Mouse (Mus musculus): Measurements from ENCODE around the gene Bahd1. TPM values are rescaled to one million over a fixed set of nuclear protein-coding genes. Genes with fewer than 3 reads are reported as not detected.

Gene Bahd1
- total and polyA plus RNA-seq, 3 experiments: 14.1 to 37.8 (median 32.1) TPM

DNA sequence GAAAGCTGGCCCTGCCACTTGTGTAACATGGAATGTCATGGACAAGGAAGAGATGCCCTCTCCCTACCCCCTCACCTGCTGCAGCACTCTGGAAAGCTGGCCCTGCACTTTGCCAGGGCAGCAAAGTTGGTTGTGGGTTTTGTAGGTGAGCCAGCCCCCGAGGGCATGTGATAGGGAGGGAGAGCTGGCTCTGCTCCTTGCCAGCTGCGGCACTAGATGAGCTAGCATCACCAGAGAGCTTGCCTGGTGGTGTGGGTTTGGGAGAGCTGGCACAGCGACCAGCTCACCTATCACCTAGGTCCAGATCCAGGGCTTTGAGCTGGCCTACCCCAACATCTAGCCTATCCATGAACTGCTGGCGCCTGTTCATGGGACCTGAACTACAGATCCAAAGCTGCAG lies 48.6 kb downstream of the Bahd1 start:
- Histone ChIP-seq H3K4me2 (ENCODE audit: insufficient read depth, low read depth, poor library complexity, severe bottlenecking) (no peak overlapping the region), H3K4me3 (replicated peaks in 1 of 3; ENCODE audit: low read depth in 2 of 3, low read length in 2 of 3, poor library complexity in 1 of 3) (no peak overlapping the region), H3K27ac (ENCODE audit: insufficient read depth, low read depth) (no peak overlapping the region), H3K9ac (ENCODE audit: insufficient read depth, low read depth) (no peak overlapping the region), H3K9me3 (replicated peaks; ENCODE audit: low read length) (peaks cover 5% of the 10 kb centered on the region), H3K4me1 (ENCODE audit: control insufficient read depth in 1 of 2, insufficient read depth in 2 of 2) (no peaks in the 10 kb centered on the region), H3K36me3 (replicated peaks in 1 of 2; ENCODE audit: control insufficient read depth in 1 of 2, insufficient read depth in 1 of 2, low read length in 1 of 2) (no peaks in the 10 kb centered on the region), H3K27me3 (replicated peaks) (no peaks in the 10 kb centered on the region), H3K79me2 (replicated peaks; ENCODE audit: control insufficient read depth, extremely low read depth, insufficient read depth, poor library complexity, severe bottlenecking) (no peaks in the 10 kb centered on the region)
- TF ChIP-seq SIN3A (IDR thresholded peaks at IDR 0.05; ENCODE audit: low read length) (no peak), MAZ (IDR thresholded peaks at IDR 0.05; ENCODE audit: low read depth, low read length) (no peak), BHLHE40 (IDR thresholded peaks at IDR 0.05; ENCODE audit: low read depth, low read length) (no peak), ZNF384 (IDR thresholded peaks at IDR 0.05; ENCODE audit: low read depth, low read length) (no peak), USF2 (conservative IDR thresholded peaks at IDR 0.05; ENCODE audit: low read depth, low read length) (no peak), MEF2A (IDR thresholded peaks at IDR 0.05; ENCODE audit: borderline replicate concordance, low read depth, low read length) (no peak)
- dilution Hi-C loops (cut with MboI; ENCODE audit: extremely low pct_ligation_motif_present, extremely low pct_unique_long_range_greater_than_20kb, low sequenced_read_pairs): no loop called here
- no peak for DNase-seq (ENCODE audit: extremely low read depth)
- in situ Hi-C loops (cut with MboI; ENCODE audit: low pct_ligation_motif_present, low pct_unique_long_range_greater_than_20kb, low sequenced_read_pairs): no loop called here

DNA sequence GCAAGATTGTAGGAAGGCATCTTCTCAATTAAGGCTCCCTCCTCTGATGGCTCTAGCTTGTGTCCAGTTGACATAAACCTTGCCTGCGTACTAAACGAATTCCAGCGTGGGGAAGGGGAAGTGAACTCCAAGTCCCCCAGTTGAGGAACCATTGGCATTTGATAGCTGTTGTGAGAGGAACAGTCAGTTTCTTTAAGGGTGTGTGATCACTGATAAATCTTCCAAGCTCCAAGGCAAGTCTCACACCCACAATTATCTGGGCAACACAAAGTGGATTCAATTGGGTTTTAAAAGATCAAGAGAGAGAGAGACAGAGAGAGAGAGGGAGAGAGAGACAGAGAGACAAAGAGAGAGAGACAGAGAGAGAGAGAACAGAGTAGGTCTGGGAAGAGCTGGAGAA lies 49.5 kb downstream of the Bahd1 start:
- no peak for DNase-seq (ENCODE audit: extremely low read depth)
- H3K4me2 ChIP-seq (ENCODE audit: insufficient read depth, low read depth, poor library complexity, severe bottlenecking): no peak overlapping the region

DNA sequence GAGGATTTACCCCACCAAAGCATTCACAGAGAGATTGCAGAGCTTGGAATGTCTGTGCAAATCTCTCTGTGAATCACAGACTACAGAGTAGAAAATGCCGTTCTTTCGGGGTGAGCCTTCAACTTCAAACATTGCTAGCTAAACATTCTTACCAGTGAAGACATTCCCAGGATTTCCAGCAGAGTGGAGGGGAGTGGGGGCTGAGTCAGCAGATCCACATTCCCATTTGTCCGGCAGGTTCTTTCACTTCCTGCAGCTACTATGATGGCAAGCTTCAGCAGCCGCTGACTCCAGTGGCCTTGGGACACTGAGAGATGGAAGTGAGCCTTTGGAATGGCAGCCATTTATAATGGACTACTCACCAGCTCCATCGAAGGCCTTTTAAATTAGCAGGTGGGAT lies 56.3 kb downstream of the Bahd1 start:
- H3K27me3 ChIP-seq (replicated peaks): no peaks in the 10 kb centered on the region
- H3K4me2 ChIP-seq (ENCODE audit: insufficient read depth, low read depth, poor library complexity, severe bottlenecking): no peak overlapping the region
- H3K27ac ChIP-seq (ENCODE audit: insufficient read depth, low read depth): no peak overlapping the region
- peaks cover 22 to 40% of the 10 kb centered on the region in 2 experiments for H3K4me1 ChIP-seq (ENCODE audit: control insufficient read depth in 1 of 2, insufficient read depth in 2 of 2)
- no peaks in the 10 kb centered on the region for H3K79me2 ChIP-seq (replicated peaks; ENCODE audit: control insufficient read depth, extremely low read depth, insufficient read depth, poor library complexity, severe bottlenecking)
- H3K4me3 ChIP-seq (replicated peaks in 1 of 3; ENCODE audit: low read depth in 2 of 3, low read length in 2 of 3, poor library complexity in 1 of 3): no peak overlapping the region
- TF ChIP-seq MYC (IDR thresholded peaks at IDR 0.05; ENCODE audit: low read depth, low read length): no peak
- no peak for TF ChIP-seq TCF12 (IDR thresholded peaks at IDR 0.05; ENCODE audit: low read depth, low read length)
- no peak for TF ChIP-seq JUND (conservative IDR thresholded peaks at IDR 0.05; ENCODE audit: low read depth, low read length)
- TF ChIP-seq USF2 (conservative IDR thresholded peaks at IDR 0.05; ENCODE audit: low read depth, low read length): no peak
- TF ChIP-seq JUN (IDR thresholded peaks at IDR 0.05; ENCODE audit: insufficient read depth, low read depth, low read length): no peak
- no peak for TF ChIP-seq NELFE (IDR thresholded peaks at IDR 0.05; ENCODE audit: low read depth, low read length)
- TF ChIP-seq ZNF384 (IDR thresholded peaks at IDR 0.05; ENCODE audit: low read depth, low read length): no peak
- no peak for TF ChIP-seq SMC3 (IDR thresholded peaks at IDR 0.05; ENCODE audit: low read depth, low read length)
- TF ChIP-seq BHLHE40 (IDR thresholded peaks at IDR 0.05; ENCODE audit: low read depth, low read length): no peak
- no peak for TF ChIP-seq GABPA (IDR thresholded peaks at IDR 0.05; ENCODE audit: insufficient replicate concordance, low read depth, low read length)
- no peak for TF ChIP-seq RCOR1 (conservative IDR thresholded peaks at IDR 0.05; ENCODE audit: low read depth, low read length)
- H3K9me3 ChIP-seq (replicated peaks; ENCODE audit: low read length): peaks cover 5% of the 10 kb centered on the region
- H3K9ac ChIP-seq (ENCODE audit: insufficient read depth, low read depth): no peak overlapping the region
- DNase-seq (ENCODE audit: extremely low read depth): no peak
- no peaks in the 10 kb centered on the region for H3K36me3 ChIP-seq (replicated peaks in 1 of 2; ENCODE audit: control insufficient read depth in 1 of 2, insufficient read depth in 1 of 2, low read length in 1 of 2)
- in situ Hi-C loops (cut with MboI; ENCODE audit: low pct_ligation_motif_present, low pct_unique_long_range_greater_than_20kb, low sequenced_read_pairs): no loop called here
- dilution Hi-C loops (cut with MboI; ENCODE audit: extremely low pct_ligation_motif_present, extremely low pct_unique_long_range_greater_than_20kb, low sequenced_read_pairs): no loop called here

More for the DNA sequence above, 49.5 kb downstream of the Bahd1 start:
- Histone ChIP-seq H3K9me3 (replicated peaks; ENCODE audit: low read length) (peaks cover 5% of the 10 kb centered on the region), H3K9ac (ENCODE audit: insufficient read depth, low read depth) (no peak overlapping the region), H3K27me3 (replicated peaks) (no peaks in the 10 kb centered on the region), H3K27ac (ENCODE audit: insufficient read depth, low read depth) (no peak overlapping the region), H3K79me2 (replicated peaks; ENCODE audit: control insufficient read depth, extremely low read depth, insufficient read depth, poor library complexity, severe bottlenecking) (no peaks in the 10 kb centered on the region), H3K4me1 (ENCODE audit: control insufficient read depth in 1 of 2, insufficient read depth in 2 of 2) (no peaks in the 10 kb centered on the region), H3K36me3 (replicated peaks in 1 of 2; ENCODE audit: control insufficient read depth in 1 of 2, insufficient read depth in 1 of 2, low read length in 1 of 2) (no peaks in the 10 kb centered on the region), H3K4me3 (replicated peaks in 1 of 3; ENCODE audit: low read depth in 2 of 3, low read length in 2 of 3, poor library complexity in 1 of 3) (no peak overlapping the region)
- TF ChIP-seq CTCF (conservative IDR thresholded peaks at IDR 0.05 in 1 of 2, IDR thresholded peaks at IDR 0.05 in 1 of 2; ENCODE audit: low read depth in 2 of 2, low read length in 2 of 2): no peak
- dilution Hi-C loops (cut with MboI; ENCODE audit: extremely low pct_ligation_motif_present, extremely low pct_unique_long_range_greater_than_20kb, low sequenced_read_pairs) (no loop called here), in situ Hi-C loops (cut with MboI; ENCODE audit: low pct_ligation_motif_present, low pct_unique_long_range_greater_than_20kb, low sequenced_read_pairs) (no loop called here)
